ENCODE assay signal across 8 mouse cellular contexts in genomic region chr1:119049812-119050615, GRCm38 (mm10). TPM values are rescaled to one million over a fixed set of nuclear protein-coding genes. Genes with fewer than 3 reads are reported as not detected.
DNase-seq lines count a peak whose midpoint lies in the region; ATAC-seq and TF ChIP-seq lines count a peak whose summit lies in the region.

No protein-coding gene starts in this region.

- no peak for DNase-seq in gastrocnemius, adult 2 months
- no peak for DNase-seq in gastrocnemius, adult 18-20 months (ENCODE audit: low spot score)
- peak; percentile 57 for DNase-seq in forebrain, embryonic 11.5 days (ENCODE audit: low spot score)
- DNase-seq in limb, embryonic 14.5 days (ENCODE audit: low spot score), result no peak
- DNase-seq in urinary bladder, postnatal 36 days (ENCODE audit: low spot score in 2 of 2), result no peak
- no peak for DNase-seq in spleen, adult 18-20 months
- DNase-seq in cerebellum, adult 11 months, result no peak

- no peak for TF ChIP-seq CTCF in gastrocnemius, adult 2 months (IDR thresholded peaks at IDR 0.05)
- TF ChIP-seq CTCF in E14TG2a.4 (conservative IDR thresholded peaks at IDR 0.05; ENCODE audit: low read length), result no peak

- H3K27ac ChIP-seq in gastrocnemius, adult 2 months, result peak overlapping the region; percentile 83
- H3K27ac ChIP-seq in forebrain, embryonic 11.5 days (ENCODE audit: low read depth, low read length), result peak overlapping the region; percentile 91
- 0 out of 2 replicates have a peak overlapping the region, but pooled peaks have one; percentile 26 for H3K27ac ChIP-seq in limb, embryonic 14.5 days (replicated peaks; ENCODE audit: low read depth, low read length)

- H3K27me3 ChIP-seq in E14TG2a.4 (ENCODE audit: insufficient read depth, low read length), result no peaks in the 10 kb centered on the region
- no peaks in the 10 kb centered on the region for H3K27me3 ChIP-seq in forebrain, embryonic 11.5 days (ENCODE audit: control insufficient read depth, insufficient read depth, low read length)
- no peaks in the 10 kb centered on the region for H3K27me3 ChIP-seq in limb, embryonic 14.5 days (ENCODE audit: control insufficient read depth, insufficient read depth, low read length)

- WGBS in forebrain, embryonic 11.5 days, result 3% methylated on average over 10 of the region's 10 CpGs
- WGBS in limb, embryonic 14.5 days, result 16% methylated on average over 10 of the region's 10 CpGs

- no peak for TF ChIP-seq POLR2A in limb, embryonic 14.5 days (IDR thresholded peaks at IDR 0.05; ENCODE audit: borderline replicate concordance, extremely low read depth, insufficient read depth, insufficient read length)

- ATAC-seq in forebrain, embryonic 11.5 days (replicated peaks; ENCODE audit: low FRiP score), result no peak
- no peak for ATAC-seq in limb, embryonic 14.5 days (ENCODE audit: low FRiP score, low read depth)

- H3K36me3 ChIP-seq in E14TG2a.4 (ENCODE audit: insufficient read depth, low read length), result peaks cover 24% of the 10 kb centered on the region
- no peaks in the 10 kb centered on the region for H3K36me3 ChIP-seq in forebrain, embryonic 11.5 days (ENCODE audit: control insufficient read depth, insufficient read depth, low read length)
- no peaks in the 10 kb centered on the region for H3K36me3 ChIP-seq in limb, embryonic 14.5 days (ENCODE audit: control insufficient read depth, insufficient read depth, low read length)

- intact Hi-C loops in gastrocnemius, adult 2 months (cut with DNase I), result loop anchor here (5.0 to 10.0 kb wide), 3 partner anchors 68 to 275 kb away; no protein-coding TSS in a partner anchor

- H3K9ac ChIP-seq in forebrain, embryonic 11.5 days (ENCODE audit: low read length), result peak overlapping the region; percentile 78; the same call in 1 of the 2 replicates
- H3K9ac ChIP-seq in limb, embryonic 14.5 days (ENCODE audit: low read depth, low read length, severe bottlenecking), result peak overlapping the region; percentile 68

- H3K4me2 ChIP-seq in forebrain, embryonic 11.5 days (ENCODE audit: low read depth, low read length, severe bottlenecking), result peak overlapping the region; percentile 87
- H3K4me2 ChIP-seq in limb, embryonic 14.5 days (replicated peaks; ENCODE audit: low read depth, low read length, severe bottlenecking), result peak overlapping the region; percentile 92

- H3K9me3 ChIP-seq in E14TG2a.4 (ENCODE audit: low read length), result no peaks in the 10 kb centered on the region
- H3K9me3 ChIP-seq in forebrain, embryonic 11.5 days (ENCODE audit: control insufficient read depth, low read length), result no peaks in the 10 kb centered on the region
- no peaks in the 10 kb centered on the region for H3K9me3 ChIP-seq in limb, embryonic 14.5 days (ENCODE audit: control insufficient read depth, low read length)

- H3K4me3 ChIP-seq in gastrocnemius, adult 2 months, result no peak overlapping the region
- peak overlapping the region; percentile 88 for H3K4me3 ChIP-seq in E14TG2a.4 (replicated peaks; ENCODE audit: low read length)
- H3K4me3 ChIP-seq in forebrain, embryonic 11.5 days (ENCODE audit: low read depth, low read length), result peak overlapping the region; percentile 55; the same call in 1 of the 2 replicates
- peak overlapping the region; percentile 53 for H3K4me3 ChIP-seq in limb, embryonic 14.5 days (replicated peaks; ENCODE audit: low read length)

- peaks cover 66% of the 10 kb centered on the region for H3K4me1 ChIP-seq in E14TG2a.4 (replicated peaks; ENCODE audit: low read depth, low read length)
- H3K4me1 ChIP-seq in forebrain, embryonic 11.5 days (replicated peaks; ENCODE audit: control insufficient read depth, insufficient read depth, low read length), result peaks cover 27% of the 10 kb centered on the region
- peaks cover 38% of the 10 kb centered on the region for H3K4me1 ChIP-seq in limb, embryonic 14.5 days (ENCODE audit: control insufficient read depth, insufficient read depth, low read length)

RNA-seq across cellular contexts. Expression of gene Gli2, which starts 3.4 kb away (rescaled TPM):
- total RNA-seq in gastrocnemius, adult 2 months (2021), result 1 to 10 TPM in 1 of 2 experiments, under 1 TPM in 1; 0.94 to 1.4 TPM
- 1 to 10 TPM in 1 of 2 experiments, under 1 TPM in 1; 0.78 to 1.1 TPM for total RNA-seq in gastrocnemius, adult 18-20 months (2021)
- polyA plus RNA-seq in forebrain, embryonic 11.5 days (2014; fragmentation: Nextera tagmentation; extraction: Ambion mirVana), result 16.0 and 16.3 TPM in 2 replicates
- 31.5 and 45.6 TPM in 2 replicates for polyA plus RNA-seq in limb, embryonic 14.5 days (2012; rRNA removed)
- polyA plus RNA-seq in limb, embryonic 14.5 days (2014; fragmentation: Nextera tagmentation; extraction: Ambion mirVana), result 23.0 and 25.4 TPM in 2 replicates

Comparison
In these comparisons a context has a peak if more than half of its experiments do, and no peak if none do; other contexts are left out.
1. H3K27ac ChIP-seq: peak in every context shown above with its lines; median percentile 91 in forebrain, embryonic 11.5 days; 83 in gastrocnemius, adult 2 months; 26 in limb, embryonic 14.5 days.